Mouse (Mus musculus) cerebellum, adult 11 months (tissue): ENCODE results near the gene Lcn2.
A peak's percentile ranks its signal among the peaks of the same experiment; 100 is the strongest.

ENCODE experiments used
- DNase-seq: peaks from one replicate; pipeline ENCODE4 v3.0.0; 2022

Gene Lcn2

GRCm38 (mm10) chr2:32412742-32413531, 24.9 kb upstream of the Lcn2 start:
- DNase-seq: no peak

DNA sequence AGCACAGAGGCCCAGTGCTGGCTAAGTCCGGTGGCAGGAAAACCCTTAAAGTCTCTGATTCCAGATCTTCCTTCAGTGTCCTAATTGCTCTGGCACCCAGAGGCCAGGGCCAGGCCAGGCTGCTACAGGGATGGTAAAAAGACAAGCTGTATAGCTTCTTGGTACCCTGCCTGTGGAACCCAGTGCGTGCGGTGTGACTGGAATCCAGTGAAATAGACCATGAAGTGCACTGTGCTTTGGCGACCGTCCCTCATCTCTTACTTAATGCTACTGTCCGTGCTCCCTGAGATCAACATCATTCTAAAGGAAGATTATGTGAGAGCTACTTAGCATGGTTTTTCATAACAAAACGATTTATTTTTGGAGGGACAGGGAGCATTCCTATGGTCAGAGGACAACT, 23.4 kb upstream of the Lcn2 start:
- no peak for DNase-seq

DNA sequence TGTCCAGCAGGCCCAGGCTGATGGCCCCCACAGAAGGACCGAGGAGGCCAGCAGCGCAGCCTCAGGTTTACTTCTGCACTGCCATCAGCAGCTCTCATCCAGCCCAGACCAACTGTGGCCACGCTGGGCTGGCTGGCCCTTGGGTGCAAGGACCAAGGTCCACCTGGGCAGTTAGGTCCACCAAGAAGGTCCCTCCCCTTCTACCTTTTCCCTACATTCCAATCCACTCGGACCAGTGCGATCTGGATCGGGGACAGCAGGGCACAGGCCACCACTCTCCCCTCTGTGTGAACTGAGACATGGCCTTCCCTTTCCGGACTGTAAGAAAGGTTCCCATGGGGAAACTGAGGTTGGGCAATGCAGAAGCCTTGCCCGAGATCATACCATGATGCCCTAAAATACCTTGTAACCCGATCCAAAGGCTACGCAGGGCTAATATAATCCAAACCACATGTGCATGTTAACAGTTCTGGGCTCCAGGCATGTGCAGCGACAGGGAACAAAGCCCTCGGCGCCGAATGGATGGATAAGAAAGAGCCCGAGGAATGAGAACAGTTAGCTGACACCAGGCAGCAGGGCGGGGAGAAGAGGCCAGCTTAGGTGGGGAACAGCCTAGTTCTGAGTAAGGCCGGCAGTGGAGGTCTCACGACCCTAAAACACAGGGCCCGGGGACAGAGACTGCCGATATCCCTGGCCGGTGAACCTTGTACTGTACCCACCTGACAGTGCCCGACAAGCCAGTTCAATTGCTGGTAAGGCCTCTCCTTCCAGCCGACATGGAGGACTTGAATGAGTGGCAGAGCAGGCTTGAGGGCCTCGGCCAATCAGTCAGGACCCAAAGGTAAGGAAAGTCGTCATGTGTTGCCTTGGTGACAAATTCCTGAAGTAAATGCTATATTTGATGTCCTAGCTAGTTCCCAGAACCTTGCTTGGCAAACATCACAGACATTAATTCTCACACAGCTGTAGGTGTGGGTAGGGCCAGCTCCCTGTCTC, 20.7 kb upstream of the Lcn2 start:
- no peak for DNase-seq

GRCm38 (mm10) chr2:32407144-32407824, 19.2 kb upstream of the Lcn2 start:
- DNase-seq: no peak

GRCm38 (mm10) chr2:32404663-32405062, 16.6 kb upstream of the Lcn2 start:
- DNase-seq: peak; percentile 93

DNA sequence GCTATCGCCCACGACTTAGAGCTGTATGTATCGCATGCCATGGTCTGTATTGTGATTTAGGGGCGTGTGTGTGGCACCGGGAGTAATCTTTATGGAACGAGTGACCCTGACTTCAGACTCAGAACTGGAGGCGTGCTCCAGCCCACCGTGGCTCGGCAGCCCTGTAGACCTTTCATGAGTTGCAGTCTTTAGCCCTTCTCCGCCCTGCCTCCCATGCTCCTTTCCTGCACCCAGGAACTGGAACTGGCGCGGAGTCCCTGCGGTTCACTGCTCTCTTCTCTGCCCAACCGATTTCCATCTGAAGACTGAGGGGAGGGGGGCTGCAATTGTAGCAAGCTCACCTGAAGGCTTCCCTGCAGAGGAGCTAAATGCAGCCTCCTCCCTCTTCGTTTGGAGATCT, 8.6 kb upstream of the Lcn2 start:
- no peak for DNase-seq

DNA sequence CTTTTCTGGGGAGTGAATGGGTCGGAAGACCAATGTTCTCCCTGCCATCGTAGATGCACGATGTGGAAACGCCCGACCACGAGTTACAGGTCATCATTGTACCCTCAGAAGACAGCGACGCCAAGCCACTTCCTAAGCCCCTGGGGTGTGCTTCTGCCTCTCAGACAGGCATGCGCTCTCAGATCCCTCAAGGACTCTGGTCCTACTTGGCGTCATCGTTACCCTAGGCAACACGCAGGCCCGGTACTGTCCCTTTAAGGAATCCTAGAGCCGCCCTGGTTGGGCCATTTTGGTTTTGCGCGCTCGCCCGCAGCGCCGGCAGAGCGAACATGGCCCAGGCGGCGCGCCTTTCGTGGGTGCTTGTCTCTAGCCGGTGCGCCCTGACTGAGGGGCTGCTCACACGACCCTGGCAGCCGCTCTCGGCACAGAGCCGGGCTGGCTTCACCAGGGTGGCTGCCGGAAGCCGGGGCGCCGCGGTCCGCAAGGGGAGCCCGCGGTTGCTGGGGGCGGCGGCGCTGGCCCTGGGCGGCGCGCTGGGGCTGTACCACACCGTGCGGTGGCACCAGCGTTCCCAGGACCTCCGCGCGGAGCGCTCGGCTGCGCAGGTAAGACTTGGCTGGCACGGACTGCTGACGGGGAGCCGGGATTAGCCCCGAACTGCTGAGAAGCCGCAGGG, 8.0 kb upstream of the Lcn2 start:
- peak; percentile 81 for DNase-seq

- peak; percentile 87 for DNase-seq
Measured at GRCm38 (mm10) chr2:32395484-32395945, 7.5 kb upstream of the Lcn2 start, which contains the start of gene Ptges2. Gene Ptges2 (plus strand): TSS chr2:32395896.

DNA sequence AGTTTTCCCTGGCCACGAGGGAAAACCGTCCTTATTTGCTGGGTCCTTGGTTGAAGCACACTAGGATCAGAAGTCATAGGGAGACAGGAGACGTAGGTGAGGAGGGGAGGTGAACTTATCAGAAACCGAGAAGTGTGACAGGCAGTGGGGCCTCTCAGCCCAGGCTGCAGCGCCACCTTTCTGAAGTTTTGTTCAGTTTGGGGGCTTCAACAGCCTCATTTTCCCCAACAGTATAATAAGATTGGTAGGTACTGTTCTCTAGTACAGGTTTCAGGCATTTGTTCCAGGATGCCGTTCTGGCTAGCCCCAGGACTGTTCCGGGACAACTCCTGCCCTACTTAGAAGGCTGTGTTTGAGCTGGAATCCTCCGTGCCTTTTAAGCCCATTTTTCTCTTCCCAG, 6.9 kb upstream of the Lcn2 start:
- DNase-seq: no peak

- no peak for DNase-seq
Measured at GRCm38 (mm10) chr2:32392063-32392462, 4.0 kb upstream of the Lcn2 start.

DNA sequence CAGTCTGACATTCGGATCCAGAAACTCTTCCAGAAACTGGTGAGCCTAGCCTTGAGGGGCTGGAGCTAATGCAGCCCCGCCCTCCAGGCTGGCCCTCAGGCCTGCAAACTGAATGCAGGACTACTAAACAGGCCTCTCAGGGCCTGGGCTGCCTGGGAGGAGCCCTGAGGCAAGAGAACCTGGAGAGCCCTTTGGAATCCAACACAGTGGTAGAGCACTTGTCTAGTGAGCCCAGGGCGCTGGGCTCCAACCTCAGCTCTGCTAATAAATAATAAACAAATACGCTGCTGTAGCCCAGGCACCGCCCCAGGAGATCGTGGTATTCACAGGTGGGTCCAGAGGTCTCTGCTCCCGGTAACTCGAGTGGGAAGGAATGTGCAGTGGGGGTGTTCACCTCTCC, 2.8 kb upstream of the Lcn2 start:
- no peak for DNase-seq

GRCm38 (mm10) chr2:32389157-32389556, 1.1 kb upstream of the Lcn2 start:
- DNase-seq: no peak

- DNase-seq: no peak
Measured at GRCm38 (mm10) chr2:32382689-32383088, 5.4 kb downstream of the Lcn2 start.

DNA sequence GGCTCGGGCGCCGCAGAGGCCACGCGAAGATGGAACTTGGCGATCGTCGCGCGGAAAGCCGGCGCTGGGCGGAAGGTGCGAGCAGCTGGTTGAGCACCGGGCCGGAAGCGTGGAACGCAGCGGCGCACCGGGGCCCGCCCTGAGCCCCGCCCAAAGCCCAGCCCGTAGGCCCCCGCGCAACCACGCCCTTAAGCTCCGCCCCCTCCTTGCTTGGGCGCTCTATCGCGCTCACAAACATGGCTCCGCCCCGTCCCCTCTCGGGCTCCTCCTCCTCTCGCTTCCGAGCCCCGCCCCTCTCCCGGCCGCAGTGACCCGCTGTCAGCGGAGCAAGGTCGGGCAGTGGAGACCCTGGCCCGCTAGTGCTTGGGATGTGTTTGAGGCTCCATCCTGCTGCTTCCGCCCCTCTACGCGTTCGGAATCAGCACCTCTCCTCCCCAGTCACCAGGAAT, 6.3 kb downstream of the Lcn2 start, which contains the start of gene 1110008P14Rik:
Gene 1110008P14Rik, minus strand, starts transcription at position 164 of the 449 bp plus-strand sequence.
- peak; percentile 96 for DNase-seq

- DNase-seq: no peak
Measured at GRCm38 (mm10) chr2:32381141-32381774, 6.8 kb downstream of the Lcn2 start.

DNA sequence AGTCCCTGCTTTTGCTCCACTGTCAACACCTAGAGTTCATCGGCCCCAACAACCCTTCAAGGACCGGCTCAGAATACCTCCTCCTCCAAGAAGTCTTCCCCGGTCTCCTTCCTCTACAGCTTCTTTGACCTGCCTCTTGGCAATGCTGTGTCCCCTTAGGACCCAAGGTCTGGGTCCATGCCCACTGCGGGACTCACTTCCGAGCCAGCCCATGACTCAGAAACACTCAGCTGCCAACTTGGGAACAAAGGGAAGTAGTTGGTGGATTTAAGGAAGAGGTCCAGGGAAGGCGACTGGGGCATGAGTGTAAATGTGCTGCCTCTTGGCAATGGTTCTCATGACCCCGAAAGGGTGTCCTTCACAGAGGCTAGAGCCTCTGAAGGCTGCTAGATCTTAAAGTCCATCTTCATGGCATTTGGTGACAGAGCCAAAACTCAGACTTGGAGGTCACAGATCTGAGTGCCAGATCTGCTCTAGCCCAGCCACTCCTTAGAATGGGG, 8.0 kb downstream of the Lcn2 start:
- no peak for DNase-seq

GRCm38 (mm10) chr2:32376963-32377362, 11.1 kb downstream of the Lcn2 start:
- no peak for DNase-seq

GRCm38 (mm10) chr2:32375317-32375940, 12.6 kb downstream of the Lcn2 start:
- no peak for DNase-seq

- DNase-seq: no peak
Measured at GRCm38 (mm10) chr2:32374191-32374590, 13.9 kb downstream of the Lcn2 start.

DNA sequence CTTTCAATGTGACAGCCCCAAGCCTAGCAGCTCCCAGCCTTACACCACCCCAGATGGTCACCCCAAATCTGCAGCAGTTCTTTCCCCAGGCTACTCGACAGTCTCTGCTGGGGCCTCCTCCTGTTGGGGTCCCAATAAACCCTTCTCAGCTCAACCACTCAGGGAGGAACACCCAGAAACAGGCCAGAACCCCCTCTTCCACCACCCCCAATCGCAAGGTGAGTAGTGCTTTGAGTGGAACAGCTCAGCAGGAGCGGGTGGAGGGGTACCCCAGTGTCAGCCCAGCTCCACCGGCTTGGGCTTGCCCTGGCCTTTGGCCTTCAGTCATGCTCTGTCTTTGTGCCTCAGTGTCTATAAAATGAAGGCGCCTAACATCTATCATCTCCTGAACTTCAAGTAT, 20.7 kb downstream of the Lcn2 start:
- no peak for DNase-seq

- no peak for DNase-seq
Measured at GRCm38 (mm10) chr2:32364121-32364520, 23.9 kb downstream of the Lcn2 start.
